Mouse (Mus musculus) testis, postnatal 14 days (tissue): ENCODE results near the gene Myl4.

Experiments used
- DNase-seq: peaks from one replicate; pipeline ENCODE4 v3.0.0; 2021; ENCODE audit warnings: low spot score

Myl4 gene

GRCm38 (mm10) chr11:104637010-104637409, 86.5 kb downstream of the Myl4 start:
- no peak for DNase-seq

- DNase-seq = no peak
Observed at GRCm38 (mm10) chr11:104638006-104638405, 87.5 kb downstream of the Myl4 start.

- DNase-seq = no peak
Observed at GRCm38 (mm10) chr11:104638906-104639305, 88.4 kb downstream of the Myl4 start.

- DNase-seq = no peak
Observed at GRCm38 (mm10) chr11:104639634-104640033, 89.2 kb downstream of the Myl4 start.

GRCm38 (mm10) chr11:104640894-104641293, 90.4 kb downstream of the Myl4 start:
- no peak for DNase-seq

- no peak for DNase-seq
Observed at GRCm38 (mm10) chr11:104643236-104643635, 92.8 kb downstream of the Myl4 start.
